Mouse (Mus musculus): ENCODE data around the gene Rps3.

DNA sequence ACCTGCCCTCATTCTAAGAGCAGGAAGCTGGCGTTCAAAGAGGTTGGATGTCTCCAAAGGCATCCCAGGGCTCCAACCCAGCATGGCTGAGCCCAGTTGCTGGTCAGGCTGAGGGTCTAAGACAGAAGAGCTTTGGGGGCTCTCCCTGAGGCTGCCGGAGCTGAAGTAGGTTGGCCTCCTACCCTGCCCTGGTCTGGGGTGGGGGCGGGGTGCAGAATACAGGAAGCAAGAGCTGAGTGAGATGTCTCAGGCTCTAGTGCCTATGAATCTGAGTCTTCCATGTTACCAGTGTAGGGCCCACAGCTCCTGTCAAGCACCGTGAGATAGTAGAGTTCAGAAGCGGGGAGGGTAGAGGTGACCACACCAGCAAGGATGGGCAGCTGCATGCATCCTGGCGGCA, 50.7 kb downstream of the Rps3 start:
- TF ChIP-seq CTCF (IDR thresholded peaks at IDR 0.05; ENCODE audit: low read depth) (no peak), EP300 (IDR thresholded peaks at IDR 0.05; ENCODE audit: low read depth) (no peak)
